Mouse (Mus musculus): ENCODE measurements around the gene Tet3.

DNA sequence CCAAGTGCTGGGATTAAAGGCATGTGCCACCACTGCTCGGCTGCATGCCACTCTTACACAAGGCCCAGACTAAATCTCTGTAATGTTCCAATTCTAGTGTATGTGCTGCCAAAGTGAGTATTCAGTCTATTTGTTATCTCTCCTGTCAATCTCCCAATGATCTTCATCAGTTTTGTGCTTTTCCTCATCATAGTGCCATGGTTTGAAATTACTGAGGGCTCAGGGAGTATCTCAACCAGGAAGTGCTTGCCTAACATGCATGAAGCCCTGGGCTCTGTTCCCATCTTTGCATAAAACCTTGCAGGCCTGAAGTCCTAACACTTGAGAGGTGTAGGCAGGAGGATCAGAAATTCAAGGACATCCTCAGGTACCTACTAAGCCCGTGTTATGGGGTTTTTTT is 136.1 kb downstream of the Tet3 start:
- TF ChIP-seq CTCF (IDR thresholded peaks at IDR 0.05) (no peak), POLR2A (IDR thresholded peaks at IDR 0.05; ENCODE audit: insufficient read depth, low read depth, low read length) (no peak), EP300 (IDR thresholded peaks at IDR 0.05; ENCODE audit: insufficient read depth, low read depth, low read length) (no peak)
